Comparison of ENCODE assay signal across 9 mouse cellular contexts in genomic region chr7:45359081-45359480, GRCm38 (mm10). TPM values are rescaled to one million over a fixed set of nuclear protein-coding genes. Genes with fewer than 3 reads are reported as not detected.
A peak's percentile ranks its signal among the peaks of the same experiment; 100 is the strongest.
DNase-seq lines count a peak whose midpoint lies in the region; TF ChIP-seq lines count a peak whose summit lies in the region.
"Not testable (repeated sequence)": the region's sequence is repeated elsewhere in the genome, so short reads cannot be mapped to it uniquely, and the experiment has no call there.
"Had no signal": no experiment of that assay in that cellular context is flagged by ENCODE, and none has a peak within 500 bp of the region (broad histone marks: within the 10 kb centered on the region; RNA-seq: fewer than 3 reads in every experiment).

No protein-coding gene starts in this region.

- H3K9me3 ChIP-seq in E14TG2a.4 (ENCODE audit: low read length); ES-Bruce4 (replicated peaks; ENCODE audit: control insufficient read depth, insufficient read depth, low read length, poor library complexity, severe bottlenecking): not testable (repeated sequence)

- not testable (repeated sequence) for TF ChIP-seq POLR2A in ES-Bruce4 (IDR thresholded peaks at IDR 0.05; ENCODE audit: insufficient read depth, low read length)

- not testable (repeated sequence) for TF ChIP-seq CTCF in E14TG2a.4 (conservative IDR thresholded peaks at IDR 0.05; ENCODE audit: low read length); ES-Bruce4 (IDR thresholded peaks at IDR 0.05; ENCODE audit: low read depth, low read length)

- DNase-seq in R1 (ENCODE audit: low read depth, low spot score): peak; percentile 85
- DNase-seq in ZHBTc4 (ENCODE audit: low read depth, low spot score): peak; percentile 84
- peak; percentile 19 for DNase-seq in cerebellum, adult 11-12 months

- not testable (repeated sequence) for H3K27me3 ChIP-seq in E14TG2a.4 (ENCODE audit: insufficient read depth, low read length); ES-Bruce4 (ENCODE audit: control insufficient read depth, insufficient read depth, low read length, poor library complexity, severe bottlenecking)

- H3K4me3 ChIP-seq in E14TG2a.4 (replicated peaks; ENCODE audit: low read length) (peak overlapping the region; percentile 54), ES-Bruce4 (ENCODE audit: low read depth, low read length) (peak overlapping the region; percentile 19; the same call in 1 of the 2 replicates)

- not testable (repeated sequence) for H3K9ac ChIP-seq in ES-Bruce4 (ENCODE audit: low read depth, poor library complexity, severe bottlenecking)

- peaks cover 15% of the 10 kb centered on the region for H3K36me3 ChIP-seq in E14TG2a.4 (ENCODE audit: insufficient read depth, low read length)
- H3K36me3 ChIP-seq in ES-Bruce4 (ENCODE audit: control insufficient read depth, insufficient read depth, low read length, poor library complexity, severe bottlenecking): not testable (repeated sequence)

- H3K4me1 ChIP-seq in E14TG2a.4 (replicated peaks; ENCODE audit: low read depth, low read length): peaks cover 72% of the 10 kb centered on the region
- not testable (repeated sequence) for H3K4me1 ChIP-seq in ES-Bruce4 (ENCODE audit: control insufficient read depth, insufficient read depth, low read length)

- not testable (repeated sequence) for H3K27ac ChIP-seq in ES-Bruce4 (ENCODE audit: insufficient read depth, low read length)

- TF ChIP-seq EP300 in ES-Bruce4 (IDR thresholded peaks at IDR 0.05; ENCODE audit: insufficient read depth, low read depth, low read length): not testable (repeated sequence)

RNA-seq across cellular contexts. Expression of gene Ppfia3, which starts 7.7 kb away (rescaled TPM):
- polyA plus RNA-seq in ES-Bruce4 (2011; ENCODE audit: insufficient read depth, insufficient read length, low read depth, missing spikeins): 7.2 and 9.3 TPM in 2 replicates
- polyA plus RNA-seq: activated CD4-positive, CD25-positive, alpha-beta regulatory T cell, adult 4 months; CD4-positive, CD25-positive, alpha-beta regulatory T cell, adult 4 months had no signal

RNA-seq across cellular contexts. Expression of gene Lin7b, which starts 11.3 kb away (rescaled TPM):
- 0.88 TPM in 1 of 2 replicates, not detected in the other for polyA plus RNA-seq in ES-Bruce4 (2011; ENCODE audit: insufficient read depth, insufficient read length, low read depth, missing spikeins)
- polyA plus RNA-seq: activated CD4-positive, CD25-positive, alpha-beta regulatory T cell, adult 4 months; CD4-positive, CD25-positive, alpha-beta regulatory T cell, adult 4 months had no signal

RNA-seq across cellular contexts. Expression of gene Hrc, which starts 24.0 kb away (rescaled TPM):
- 5.2 and 6.9 TPM in 2 replicates for polyA plus RNA-seq in ES-Bruce4 (2011; ENCODE audit: insufficient read depth, insufficient read length, low read depth, missing spikeins)
- polyA plus RNA-seq: activated CD4-positive, CD25-positive, alpha-beta regulatory T cell, adult 4 months; adrenal gland, adult 2 months; CD4-positive, CD25-positive, alpha-beta regulatory T cell, adult 4 months; G1E had no signal

RNA-seq across cellular contexts. Expression of gene Trpm4, which starts 25.5 kb away (rescaled TPM):
- polyA plus RNA-seq in ES-Bruce4 (2011; ENCODE audit: insufficient read depth, insufficient read length, low read depth, missing spikeins): 18.9 and 19.8 TPM in 2 replicates

RNA-seq across cellular contexts. Expression of gene Snrnp70, which starts 36.5 kb away (rescaled TPM):
- 686 and 799 TPM in 2 replicates for polyA plus RNA-seq in ES-Bruce4 (2011; ENCODE audit: insufficient read depth, insufficient read length, low read depth, missing spikeins)

Comparison
In these comparisons a context has a peak if more than half of its experiments do, and no peak if none do; other contexts are left out.
1. DNase-seq: peak in every context shown above with its lines; median percentile 85 in R1; 84 in ZHBTc4; 19 in cerebellum, adult 11-12 months.